Mouse (Mus musculus): Measurements from ENCODE around the gene Sycn.

The Sycn gene

DNA sequence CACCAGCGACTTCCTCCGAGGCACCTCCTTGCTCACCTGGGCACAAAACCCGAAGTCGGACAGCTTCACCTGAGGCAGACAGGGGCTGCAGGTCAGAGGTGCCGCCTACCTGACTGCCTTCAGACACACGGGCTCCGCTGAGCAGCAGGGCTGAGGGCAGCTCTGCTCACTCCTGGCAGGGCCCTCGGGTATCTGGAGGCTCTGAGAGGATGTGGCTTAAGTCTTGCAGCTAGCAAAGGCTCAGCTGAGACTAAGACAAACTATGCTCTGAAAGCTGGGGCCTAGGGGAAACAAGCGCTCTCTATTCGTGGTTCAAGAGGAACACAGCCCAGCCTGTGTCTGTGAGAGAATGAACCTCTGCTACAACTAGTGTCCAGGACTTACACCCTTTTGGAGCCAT lies 20.2 kb downstream of the Sycn start:
- DNase-seq, result no peak

- DNase-seq, result no peak
These were observed 21.3 kb downstream of the Sycn start for GRCm38 (mm10) chr7:28561967-28562366.

DNA sequence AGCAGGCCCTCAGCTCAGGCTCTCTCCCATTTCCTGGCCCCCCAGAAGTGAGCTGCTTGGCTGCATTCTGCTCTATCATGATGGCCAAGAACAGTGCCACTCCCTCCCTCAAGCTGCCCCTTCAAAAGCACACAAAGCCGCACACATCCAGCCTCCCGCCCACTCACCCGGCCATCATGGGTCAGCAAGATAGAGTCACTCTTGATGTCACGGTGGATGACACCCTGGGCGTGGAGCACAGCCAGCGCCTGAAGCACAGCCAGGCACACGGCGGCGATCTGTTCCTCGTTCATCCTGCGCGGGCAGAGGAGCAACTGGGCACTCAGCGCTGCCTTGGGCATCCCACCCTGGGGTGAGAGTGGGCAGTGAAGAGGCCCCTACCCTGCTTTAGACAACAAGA lies 21.7 kb downstream of the Sycn start:
- DNase-seq, result no peak

GRCm38 (mm10) chr7:28562951-28563350 lies 22.3 kb downstream of the Sycn start:
- no peak for DNase-seq

GRCm38 (mm10) chr7:28565407-28565806 lies 24.7 kb downstream of the Sycn start:
- no peak for DNase-seq

DNA sequence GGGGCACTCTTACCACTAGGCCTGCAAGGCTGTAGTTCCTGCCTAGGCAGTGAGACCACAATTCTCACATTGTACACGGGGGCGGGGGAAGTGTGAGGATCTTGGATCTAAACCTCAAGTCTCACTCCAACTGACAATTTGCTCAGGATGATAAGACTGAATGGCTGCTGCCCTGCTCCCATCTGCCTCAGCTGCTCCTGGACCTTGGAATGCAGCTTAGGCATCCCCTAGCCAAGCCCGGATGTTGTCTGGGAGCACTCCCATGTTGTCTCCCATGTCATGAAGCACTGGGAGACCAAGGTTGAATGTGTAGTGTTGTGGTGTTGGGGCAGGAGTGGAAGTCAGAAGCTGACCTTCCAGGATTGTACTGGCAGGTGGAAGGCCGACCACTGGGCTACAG lies 26.9 kb downstream of the Sycn start:
- DNase-seq, result no peak

- peak; percentile 64 to 79 for DNase-seq
These were observed 27.6 kb downstream of the Sycn start for GRCm38 (mm10) chr7:28568253-28568652.

GRCm38 (mm10) chr7:28570291-28570981 lies 29.8 kb downstream of the Sycn start:
- peak; percentile 95 to 96 for DNase-seq

DNA sequence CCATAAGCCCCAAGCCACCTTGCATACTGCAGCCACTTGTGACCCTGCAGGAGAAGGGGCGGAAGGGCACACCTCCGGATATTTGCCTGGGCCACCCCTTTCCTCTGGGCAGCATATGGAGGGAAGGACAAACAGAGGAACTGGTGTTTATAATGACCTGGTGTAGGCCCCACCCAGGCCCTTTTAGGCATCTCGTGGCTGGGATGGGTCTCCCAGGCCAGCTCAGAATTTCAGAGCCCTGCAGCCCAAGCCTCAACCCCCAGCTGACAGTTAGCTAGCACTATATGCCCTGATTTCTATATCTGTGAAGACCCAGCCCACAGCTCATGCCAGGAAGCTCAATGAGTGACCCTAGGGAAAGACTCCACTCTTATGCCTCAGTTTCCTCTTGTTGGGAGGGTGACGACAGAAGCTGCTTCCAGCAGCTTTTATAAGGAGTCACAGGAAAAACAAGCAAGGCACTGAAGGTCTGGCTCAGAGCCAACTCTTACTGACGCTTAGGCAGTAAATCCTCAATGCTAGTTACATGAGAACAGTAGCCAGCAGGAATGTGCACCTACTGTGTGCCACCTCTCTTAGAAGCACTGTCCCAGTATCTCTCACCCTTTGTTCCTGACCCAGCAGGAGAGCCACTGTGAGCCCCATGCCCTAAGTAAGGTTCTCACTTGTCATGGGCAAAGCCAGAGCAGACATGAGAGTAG lies 30.4 kb downstream of the Sycn start:
- peak; percentile 64 to 68 for DNase-seq

- DNase-seq, result peak; percentile 63 to 79
These were observed 32.0 kb downstream of the Sycn start for GRCm38 (mm10) chr7:28572689-28573088.

DNA sequence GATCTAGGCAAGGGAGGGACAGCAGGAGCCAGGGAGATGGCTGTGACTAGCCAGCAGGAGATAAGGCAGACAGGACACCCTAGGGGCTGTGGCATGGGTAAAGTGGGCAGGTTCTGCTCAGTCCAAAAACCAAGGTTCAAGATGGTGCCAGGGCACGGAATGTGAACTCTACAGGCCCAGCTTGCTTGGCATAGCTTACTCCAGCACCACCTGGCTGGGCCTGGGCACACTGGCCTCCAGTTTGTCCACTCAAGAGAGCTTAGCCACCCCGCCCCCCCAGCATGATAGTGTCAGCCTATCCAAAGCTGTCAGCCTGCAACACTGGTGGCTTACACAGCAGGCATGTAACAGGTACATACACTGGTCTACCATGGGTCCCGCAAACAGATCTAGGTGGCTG lies 32.6 kb downstream of the Sycn start:
- DNase-seq, result peak; percentile 32 to 64

DNA sequence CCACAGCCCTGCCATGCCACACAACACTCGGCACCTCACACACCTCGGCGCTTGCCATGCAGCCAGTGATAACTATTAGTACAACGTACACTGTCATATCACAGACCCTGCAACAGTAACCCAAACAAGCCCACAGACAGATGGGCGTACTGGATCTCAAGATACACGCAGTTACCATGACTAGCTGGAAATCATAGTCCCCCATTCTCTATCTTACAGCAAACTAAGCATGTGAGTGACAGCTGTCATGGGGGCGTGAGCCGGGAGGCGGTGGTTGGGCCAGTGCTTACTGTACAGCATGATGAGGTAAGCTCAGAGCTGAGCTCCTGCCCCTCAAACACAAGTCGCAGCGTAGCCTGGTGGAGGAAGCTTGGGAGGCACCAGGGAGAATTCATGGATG lies 34.9 kb downstream of the Sycn start:
- no peak for DNase-seq

DNA sequence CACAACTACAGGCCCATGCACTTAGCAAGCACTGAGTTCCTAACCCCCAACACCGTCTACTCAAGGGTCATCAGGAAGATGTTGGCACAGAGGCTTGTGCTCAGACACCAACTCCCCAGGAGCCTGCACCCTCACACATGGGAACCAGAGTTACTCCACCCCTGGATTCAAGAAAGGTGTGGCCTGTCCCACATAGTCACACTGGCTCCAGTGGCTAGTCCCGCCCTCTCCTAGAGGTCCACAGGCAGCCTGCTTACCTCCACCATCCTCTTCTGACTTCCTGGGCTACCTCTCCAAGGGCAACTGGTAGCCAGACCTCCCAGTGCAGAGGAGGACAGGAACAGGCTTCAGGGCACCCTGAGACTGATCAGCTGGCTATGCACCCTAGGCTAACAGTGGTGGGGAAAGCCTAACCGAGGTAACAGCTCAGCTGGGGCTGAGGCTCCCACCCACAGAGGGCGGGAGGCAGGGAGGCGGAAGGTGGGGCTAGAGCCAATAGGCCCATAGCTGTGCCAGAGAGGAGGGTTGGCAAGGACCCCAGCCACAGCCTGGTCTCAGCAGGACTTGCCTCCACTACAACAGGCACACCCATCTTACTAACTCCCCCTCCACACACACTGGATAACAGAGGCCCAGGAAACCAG lies 35.7 kb downstream of the Sycn start:
- peak; percentile 68 to 69 for DNase-seq

GRCm38 (mm10) chr7:28577826-28578542 lies 37.3 kb downstream of the Sycn start:
- DNase-seq, result peak; percentile 73 to 79

DNA sequence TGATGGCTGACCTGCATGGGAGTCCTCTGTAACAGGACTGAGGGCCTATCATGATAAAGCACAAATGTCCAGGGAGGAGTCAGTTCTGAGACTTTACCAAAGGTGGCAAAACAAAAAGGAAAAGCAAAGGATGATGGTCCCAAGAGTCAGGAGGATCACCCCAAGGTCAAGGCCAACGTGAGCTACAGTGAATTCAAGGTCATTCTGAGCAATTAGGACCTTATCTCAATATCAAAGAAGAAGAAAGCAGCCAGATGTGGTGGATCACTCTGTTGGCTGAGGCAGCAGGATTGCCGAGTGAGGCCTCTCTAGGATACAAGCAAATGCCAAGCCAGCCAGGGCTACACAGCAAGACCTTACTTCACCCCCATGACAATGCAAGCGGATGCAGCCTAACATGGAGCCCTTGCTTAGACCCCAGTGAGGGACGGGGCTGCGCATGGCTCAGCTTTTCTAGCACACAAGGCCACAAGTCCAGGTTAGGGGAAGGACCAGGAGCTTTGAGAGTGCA lies 37.9 kb downstream of the Sycn start:
- DNase-seq, result no peak

- no peak for DNase-seq
These were observed 39.1 kb downstream of the Sycn start for GRCm38 (mm10) chr7:28579826-28580225.

DNA sequence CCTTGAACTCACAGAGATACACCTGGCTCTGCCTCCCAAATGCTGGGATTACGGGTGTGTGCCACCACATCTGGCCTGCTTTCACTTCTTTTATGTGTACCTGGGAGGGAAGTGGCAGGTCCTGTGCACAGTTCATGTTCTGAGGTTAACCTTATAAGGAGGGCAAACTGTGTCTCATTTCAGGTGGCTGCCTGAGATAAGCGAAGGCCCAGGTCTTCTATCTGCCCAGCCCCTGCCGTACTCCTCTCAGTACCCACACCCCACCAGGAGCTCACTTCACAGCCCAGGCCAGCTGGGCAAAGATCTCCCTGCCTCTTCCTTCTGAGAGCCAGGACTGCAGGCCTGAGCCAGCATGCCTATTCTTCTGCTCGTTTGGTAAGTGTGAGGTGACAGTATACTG lies 41.0 kb downstream of the Sycn start:
- DNase-seq, result no peak

DNA sequence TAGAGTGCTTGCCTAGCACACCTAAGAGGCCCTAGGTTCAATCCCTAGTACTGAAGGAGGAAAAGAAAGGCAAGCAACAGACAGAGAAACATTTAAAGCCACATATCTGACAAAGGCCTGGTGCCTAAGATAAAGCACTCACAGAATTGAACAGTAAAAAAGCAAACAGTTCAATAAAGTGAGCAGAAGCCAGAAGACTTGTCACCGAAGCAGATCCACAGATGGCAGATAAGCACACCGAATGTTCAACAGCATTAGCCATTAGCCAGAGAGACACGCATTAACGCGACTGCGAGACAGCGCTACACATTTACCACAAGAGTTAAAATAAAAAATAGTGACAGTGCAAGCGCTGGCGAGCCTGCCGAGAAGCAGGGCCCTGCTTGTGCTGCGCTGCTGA lies 42.2 kb downstream of the Sycn start:
- DNase-seq, result no peak

DNA sequence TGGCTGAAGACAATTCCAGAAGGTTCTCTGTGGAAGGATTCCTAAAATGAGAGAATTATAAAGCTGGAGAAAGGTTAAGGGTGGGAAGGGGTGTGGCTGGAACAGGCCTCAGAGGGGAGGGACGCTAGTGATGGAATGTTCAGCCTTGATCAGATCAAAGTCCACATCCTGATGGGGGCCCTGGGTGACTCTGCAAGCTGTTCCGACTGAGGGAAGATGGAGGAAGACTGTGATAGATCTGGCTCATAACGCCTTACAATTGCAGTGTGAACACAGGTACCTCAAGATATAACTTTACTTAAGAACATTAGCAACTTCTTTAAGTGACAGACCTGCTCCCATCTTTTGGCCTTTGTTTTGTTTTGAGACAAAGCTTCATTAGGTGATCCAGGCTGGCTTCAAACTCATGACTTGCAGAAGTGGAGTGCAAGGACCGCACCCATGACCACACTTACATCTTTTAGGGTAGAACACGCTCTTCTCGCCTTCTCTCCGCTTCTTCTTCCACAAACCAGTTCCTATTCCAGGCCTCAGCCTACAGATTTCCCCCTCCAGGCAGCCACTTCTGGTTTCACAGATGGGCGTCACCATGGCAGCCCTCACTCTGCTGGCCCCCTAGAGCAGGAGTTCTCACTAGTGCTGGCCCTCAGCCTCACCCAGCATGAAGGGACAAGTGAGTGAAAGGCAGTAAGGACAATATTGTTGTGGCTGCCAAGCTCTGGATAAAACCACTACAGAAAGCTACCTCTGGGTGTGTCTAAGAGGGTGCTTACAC lies 43.1 kb downstream of the Sycn start:
- DNase-seq, result peak in 1 of 2 experiments; percentile 54

- no peak for DNase-seq
These were observed 43.8 kb downstream of the Sycn start for GRCm38 (mm10) chr7:28584468-28584867.

DNA sequence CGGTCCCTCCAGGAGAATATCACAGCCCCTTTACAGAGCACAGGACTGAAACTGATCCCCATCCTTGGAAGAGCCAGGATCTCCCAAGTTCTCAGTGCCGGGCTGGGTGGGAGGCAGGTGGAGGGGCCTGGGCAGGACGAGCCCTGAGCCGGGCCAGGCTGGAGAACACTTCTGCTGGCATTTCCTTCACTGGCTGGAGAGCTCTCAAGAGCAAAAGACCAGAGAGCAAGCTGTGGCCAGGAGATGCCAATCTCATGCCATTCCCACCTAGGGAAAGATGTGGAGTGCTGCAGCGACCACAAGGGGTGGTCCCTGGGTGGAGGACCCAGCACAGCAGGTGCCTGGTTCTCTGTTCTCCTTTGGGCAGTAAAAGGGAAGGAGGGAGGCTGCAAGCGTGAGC lies 44.3 kb downstream of the Sycn start:
- DNase-seq, result no peak

- peak; percentile 42 to 60 for DNase-seq
These were observed 46.2 kb downstream of the Sycn start for GRCm38 (mm10) chr7:28586663-28587411.
